Mouse (Mus musculus) small intestine, adult 2 months (tissue): ENCODE results near the gene Slc28a2. TPM values are rescaled to one million over a fixed set of nuclear protein-coding genes. Genes with fewer than 3 reads are reported as not detected.
"Not testable (repeated sequence)": the region's sequence is repeated elsewhere in the genome, so short reads cannot be mapped to it uniquely, and the experiment has no call there.

Source experiments
- H3K27ac ChIP-seq: fragments of 200-500 bp; 2 replicates; pipeline ENCODE4 v1.5.1; 2012; ENCODE audit warnings: low read depth, low read length, control low read depth, inconsistent platforms; ENCODE audit not compliant: insufficient read depth
- H3K27me3 ChIP-seq: fragments of 200-500 bp; 2 replicates; pipeline ENCODE4 v1.6.1; 2012; ENCODE audit warnings: mild to moderate bottlenecking, moderate library complexity, low read length, inconsistent platforms; ENCODE audit not compliant: control insufficient read depth, insufficient read depth
- H3K36me3 ChIP-seq: fragments of 200-500 bp; 2 replicates; pipeline ENCODE4 v1.6.1; 2012; ENCODE audit warnings: mild to moderate bottlenecking, low read length, control low read depth, inconsistent platforms; ENCODE audit not compliant: control insufficient read depth, insufficient read depth
- H3K4me1 ChIP-seq: fragments of 200-500 bp; 2 replicates; pipeline ENCODE4 v1.6.1; 2012; ENCODE audit warnings: low read length, inconsistent platforms, mixed read lengths; ENCODE audit not compliant: control insufficient read depth, insufficient read depth, insufficient read length
- H3K4me3 ChIP-seq: fragments of 200-500 bp; 2 replicates; pipeline ENCODE4 v1.5.1; 2012; ENCODE audit warnings: low read depth, mild to moderate bottlenecking, control low read depth, inconsistent platforms, low read length, moderate library complexity
- CTCF ChIP-seq: fragments of 200-500 bp; IDR thresholded peaks from 2 replicates; pipeline ENCODE4 v1.5.1; 2012; ENCODE audit warnings: low read depth, mild to moderate bottlenecking, control low read depth, inconsistent platforms, low read length, moderate library complexity, mixed read lengths; ENCODE audit not compliant: insufficient replicate concordance, insufficient read length; ENCODE audit errors: extremely low read depth
- POLR2A ChIP-seq: fragments of 200-500 bp; IDR thresholded peaks from 2 replicates; pipeline ENCODE4 v1.6.1; 2012; ENCODE audit warnings: low read depth, mild to moderate bottlenecking, control low read depth, inconsistent platforms, low read length, moderate library complexity
- WGBS: fragments of 180-500 bp; shearing (Covaris S2); methylation state at CpG from one replicate; pipeline ENCODE4 v1.1.7; 2018; 5-methylcytosine and 5-hydroxymethylcytosine counted together
- polyA plus RNA-seq: library from polyadenylated mRNA; depleted of rRNA; stranded (reverse); fragments of >200 nt; gene quantifications from 2 replicates; pipeline ENCODE4 v1.2.3, GENCODE M21; 2012

Gene Slc28a2
- polyA plus RNA-seq, 1 experiment = 116 TPM

GRCm38 (mm10) chr2:122382121-122382520 is 44.2 kb upstream of the Slc28a2 start:
- no peak overlapping the region for H3K4me3 ChIP-seq
- 81% methylated on average over 6 of the region's 6 CpGs for WGBS
- no peaks in the 10 kb centered on the region for H3K27me3 ChIP-seq
- H3K4me1 ChIP-seq = peaks cover 4% of the 10 kb centered on the region
- TF ChIP-seq CTCF (no peak), POLR2A (no peak)
- H3K27ac ChIP-seq = no peak overlapping the region
- no peaks in the 10 kb centered on the region for H3K36me3 ChIP-seq

DNA sequence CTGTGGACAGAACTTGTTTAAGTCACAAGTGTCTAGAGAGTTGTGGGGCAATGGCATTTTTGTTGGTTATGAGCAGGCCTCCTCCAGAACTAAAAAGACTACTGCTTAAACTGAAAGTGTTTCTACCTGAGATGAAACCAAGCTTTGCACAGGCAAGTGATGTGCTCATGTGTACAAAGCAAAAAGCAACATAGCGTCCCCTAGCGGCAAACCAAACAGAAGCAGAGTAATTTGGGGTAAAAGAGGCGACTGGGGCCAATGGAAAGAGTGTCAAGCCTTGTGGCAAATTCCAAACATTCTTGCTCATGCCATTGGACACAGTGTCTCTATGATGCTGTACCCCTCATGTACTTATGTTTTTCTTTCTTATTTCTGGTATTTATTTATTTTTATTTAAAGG is 41.2 kb upstream of the Slc28a2 start:
- H3K27ac ChIP-seq = no peak overlapping the region
- TF ChIP-seq CTCF (no peak), POLR2A (no peak)
- H3K4me1 ChIP-seq = peaks cover 4% of the 10 kb centered on the region
- H3K4me3 ChIP-seq = no peak overlapping the region
- WGBS = 47% methylated on average over 3 of the region's 3 CpGs
- H3K27me3 ChIP-seq = no peaks in the 10 kb centered on the region
- no peaks in the 10 kb centered on the region for H3K36me3 ChIP-seq

GRCm38 (mm10) chr2:122387135-122387534 is 39.1 kb upstream of the Slc28a2 start:
- H3K36me3 ChIP-seq, H3K27me3 ChIP-seq, H3K4me3 ChIP-seq, H3K4me1 ChIP-seq, H3K27ac ChIP-seq: not testable (repeated sequence)
- 92% methylated on average over 3 of the region's 3 CpGs for WGBS

- H3K36me3 ChIP-seq = no peaks in the 10 kb centered on the region
- H3K27me3 ChIP-seq = no peaks in the 10 kb centered on the region
- no peak overlapping the region for H3K4me3 ChIP-seq
- WGBS = 82% methylated on average over 1 of the region's 1 CpGs
- no peaks in the 10 kb centered on the region for H3K4me1 ChIP-seq
- no peak for TF ChIP-seq POLR2A
- no peak for TF ChIP-seq CTCF
- no peak overlapping the region; the same call in 1 of the 2 replicates for H3K27ac ChIP-seq
Observed at GRCm38 (mm10) chr2:122396150-122396549, 30.1 kb upstream of the Slc28a2 start.

DNA sequence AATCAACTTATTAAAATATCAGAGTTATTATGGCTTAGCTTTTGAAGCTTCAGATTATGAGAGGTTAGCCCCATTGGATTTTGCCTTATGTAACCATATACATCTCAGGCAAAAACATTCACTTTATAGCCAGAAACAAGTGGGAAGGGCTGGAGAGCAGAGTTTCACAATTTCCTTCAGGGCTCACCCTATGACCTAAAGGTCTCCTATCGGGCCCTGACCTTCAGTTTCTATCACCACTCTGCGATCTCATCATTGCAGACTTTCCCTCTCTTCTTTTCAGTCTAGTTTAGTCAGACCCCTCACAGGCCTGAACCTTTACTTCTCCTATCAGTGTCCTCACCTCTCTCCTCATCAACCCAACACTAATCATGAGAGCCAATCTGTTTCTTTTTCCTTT is 18.7 kb upstream of the Slc28a2 start:
- Histone ChIP-seq H3K27me3 (no peaks in the 10 kb centered on the region), H3K36me3 (no peaks in the 10 kb centered on the region), H3K4me3 (no peak overlapping the region), H3K27ac (no peak overlapping the region), H3K4me1 (no peaks in the 10 kb centered on the region)
- WGBS = 72% methylated on average over 2 of the region's 2 CpGs
- no peak for TF ChIP-seq POLR2A
- TF ChIP-seq CTCF = no peak

GRCm38 (mm10) chr2:122408928-122409327 is 17.3 kb upstream of the Slc28a2 start:
- H3K4me3 ChIP-seq = no peak overlapping the region
- no peak for TF ChIP-seq CTCF
- TF ChIP-seq POLR2A = no peak
- H3K27ac ChIP-seq = no peak overlapping the region
- WGBS = 58% methylated on average over 7 of the region's 7 CpGs
- H3K4me1 ChIP-seq = no peaks in the 10 kb centered on the region
- H3K27me3 ChIP-seq = no peaks in the 10 kb centered on the region
- no peaks in the 10 kb centered on the region for H3K36me3 ChIP-seq

GRCm38 (mm10) chr2:122426645-122427044 is 368 bp downstream of the Slc28a2 start:
- H3K27ac ChIP-seq, H3K36me3 ChIP-seq, H3K4me1 ChIP-seq, H3K4me3 ChIP-seq, H3K27me3 ChIP-seq: not testable (repeated sequence)
- WGBS = 31% methylated on average over 2 of the region's 2 CpGs

- H3K27ac ChIP-seq, H3K27me3 ChIP-seq, H3K36me3 ChIP-seq, H3K4me1 ChIP-seq, H3K4me3 ChIP-seq: not testable (repeated sequence)
- WGBS = 79% methylated on average over 5 of the region's 5 CpGs
Observed at GRCm38 (mm10) chr2:122438706-122439482, 12.6 kb downstream of the Slc28a2 start.

DNA sequence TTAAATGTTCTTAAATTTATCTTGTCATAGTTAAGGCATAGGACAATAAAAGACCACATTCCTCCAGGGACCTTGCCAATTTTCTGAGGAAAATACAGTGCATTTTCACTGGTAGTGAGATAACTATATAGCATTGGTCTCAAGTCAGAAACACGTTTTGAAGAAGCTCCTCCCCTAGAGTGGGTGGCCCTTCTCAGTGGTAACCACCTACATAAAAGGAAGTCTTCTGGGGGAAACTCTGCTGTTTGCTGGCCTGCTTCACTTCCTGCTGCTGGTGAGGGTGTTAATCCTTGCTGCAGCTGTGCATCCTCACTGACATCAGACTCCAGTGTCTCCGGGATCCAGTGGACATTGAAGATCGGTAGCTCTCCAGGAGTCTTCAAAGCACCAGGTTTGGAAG is 14.2 kb downstream of the Slc28a2 start:
- not testable (repeated sequence) for H3K27me3 ChIP-seq, H3K36me3 ChIP-seq, H3K4me1 ChIP-seq, H3K4me3 ChIP-seq, H3K27ac ChIP-seq
- 0% methylated on average over 1 of the region's 3 CpGs for WGBS
